Mouse (Mus musculus) lung, embryonic 16.5 days (tissue): ENCODE measurements around the gene Tmem9. TPM values are rescaled to one million over a fixed set of nuclear protein-coding genes. Genes with fewer than 3 reads are reported as not detected.
A peak's percentile ranks its signal among the peaks of the same experiment; 100 is the strongest.

Experiments
- ATAC-seq: fragments of 200-750 bp; cut with Nextera tagmentation; 2 replicates; pipeline ENCODE4 v1.8.0; 2017; ENCODE audit warnings: low read depth, mild to moderate bottlenecking, moderate library complexity
- H3K27ac ChIP-seq: fragments of 300-500 bp; sonication (generic); 2 replicates; pipeline ENCODE4 v1.5.1; 2014; ENCODE audit warnings: mild to moderate bottlenecking, control low read depth, low read length
- H3K27me3 ChIP-seq: fragments of 300-500 bp; sonication (generic); 2 replicates; pipeline ENCODE4 v1.6.1; 2014; ENCODE audit warnings: low read depth, low read length, mixed read lengths; ENCODE audit not compliant: control insufficient read depth, insufficient read depth
- H3K36me3 ChIP-seq: fragments of 300-500 bp; sonication (generic); 2 replicates; pipeline ENCODE4 v1.6.1; 2014; ENCODE audit warnings: low read length; ENCODE audit not compliant: control insufficient read depth, insufficient read depth
- H3K4me1 ChIP-seq: fragments of 300-500 bp; sonication (generic); replicated peaks from 2 replicates; pipeline ENCODE4 v1.6.1; 2014; ENCODE audit warnings: low read length, mixed read lengths; ENCODE audit not compliant: control insufficient read depth, insufficient read depth
- H3K4me2 ChIP-seq: fragments of 300-500 bp; sonication (generic); 2 replicates; pipeline ENCODE4 v1.6.1; 2014; ENCODE audit warnings: low read depth, low read length, control low read depth
- H3K4me3 ChIP-seq: fragments of 300-500 bp; sonication (generic); 2 replicates; pipeline ENCODE4 v1.5.1; 2014; ENCODE audit warnings: mild to moderate bottlenecking, low read length, control low read depth
- H3K9ac ChIP-seq: fragments of 300-500 bp; sonication (generic); 2 replicates; pipeline ENCODE4 v1.6.1; 2014; ENCODE audit warnings: low read length, control low read depth
- H3K9me3 ChIP-seq: fragments of 300-500 bp; sonication (generic); 2 replicates; pipeline ENCODE4 v1.6.1; 2016; ENCODE audit warnings: low read length; ENCODE audit not compliant: control insufficient read depth
- WGBS: fragments of 180-500 bp; shearing (Covaris S2); extraction: QIAGEN DNeasy Blood & Tissue Kit; methylation state at CpG from one replicate; pipeline ENCODE4 v1.1.7; 2014; 5-methylcytosine and 5-hydroxymethylcytosine counted together
- polyA plus RNA-seq: library from polyadenylated mRNA; unstranded; fragments of >200 nt; fragmentation: Nextera tagmentation; extraction: Ambion mirVana; gene quantifications from 2 replicates; pipeline ENCODE4 v1.2.1, GENCODE M21; 2015

Tmem9 gene
- polyA plus RNA-seq, 1 experiment from 2014 or later: 171 TPM

DNA sequence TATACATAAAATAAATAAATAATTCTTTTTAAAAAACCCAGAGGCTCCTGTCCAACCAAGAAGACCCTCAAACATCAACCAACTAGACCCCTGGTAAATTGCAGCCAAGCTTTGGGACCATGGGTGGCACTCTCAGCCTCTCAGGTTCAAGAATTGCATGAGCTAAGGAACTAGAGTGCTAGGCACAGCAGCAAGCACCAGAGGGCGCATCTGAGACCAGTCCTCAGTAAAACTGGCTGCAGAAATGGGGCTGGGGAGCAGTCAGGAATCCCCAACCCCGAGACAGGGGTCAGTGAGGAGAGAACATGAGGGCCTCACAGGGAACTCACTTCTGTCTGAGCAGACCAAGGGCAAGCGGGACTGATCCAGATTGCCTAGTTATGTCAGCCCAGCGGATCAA, 37.8 kb downstream of the Tmem9 start:
- Histone ChIP-seq H3K36me3 (no peaks in the 10 kb centered on the region), H3K27me3 (peaks cover 24% of the 10 kb centered on the region), H3K27ac (no peak overlapping the region), H3K4me3 (no peak overlapping the region), H3K9me3 (no peaks in the 10 kb centered on the region), H3K4me2 (no peak overlapping the region), H3K4me1 (peaks cover 8% of the 10 kb centered on the region), H3K9ac (no peak overlapping the region)
- peak; percentile 24; the same call in 1 of the 2 replicates for ATAC-seq
- 16% methylated on average over 4 of the region's 4 CpGs for WGBS

DNA sequence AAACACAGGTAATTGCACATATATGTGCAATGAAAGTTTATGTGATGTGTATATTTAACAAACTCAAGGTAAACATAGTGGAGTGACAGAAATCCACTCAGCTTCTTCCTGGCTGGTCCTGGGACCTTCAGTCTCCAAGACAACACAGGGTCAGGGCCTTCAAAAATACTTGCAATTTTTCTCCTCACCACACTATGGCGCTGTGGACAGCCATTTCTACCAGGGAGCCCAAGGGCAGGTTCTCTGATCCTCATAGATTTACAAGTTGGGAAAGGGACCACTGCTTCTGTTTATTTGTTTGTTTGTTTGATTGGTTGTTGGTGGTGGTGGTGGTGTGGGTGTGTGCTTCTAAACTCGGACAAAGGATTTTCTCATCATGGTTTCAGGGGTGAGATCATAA, 39.5 kb downstream of the Tmem9 start:
- 6% methylated on average over 2 of the region's 2 CpGs for WGBS
- Histone ChIP-seq H3K9ac (no peak overlapping the region), H3K9me3 (no peaks in the 10 kb centered on the region), H3K27ac (no peak overlapping the region), H3K27me3 (peaks cover 36% of the 10 kb centered on the region), H3K4me1 (peaks cover 7% of the 10 kb centered on the region; the same call in 1 of the 2 replicates), H3K4me2 (no peak overlapping the region), H3K4me3 (no peak overlapping the region), H3K36me3 (no peaks in the 10 kb centered on the region)
- no peak for ATAC-seq

GRCm38 (mm10) chr1:136047894-136048293, 39.9 kb downstream of the Tmem9 start:
- Histone ChIP-seq H3K4me1 (peaks cover 7% of the 10 kb centered on the region; the same call in 1 of the 2 replicates), H3K4me2 (no peak overlapping the region), H3K36me3 (no peaks in the 10 kb centered on the region), H3K4me3 (no peak overlapping the region), H3K27ac (no peak overlapping the region), H3K9me3 (no peaks in the 10 kb centered on the region), H3K9ac (no peak overlapping the region), H3K27me3 (peaks cover 39% of the 10 kb centered on the region)
- no peak for ATAC-seq
- WGBS: 64% methylated on average over 9 of the region's 9 CpGs

DNA sequence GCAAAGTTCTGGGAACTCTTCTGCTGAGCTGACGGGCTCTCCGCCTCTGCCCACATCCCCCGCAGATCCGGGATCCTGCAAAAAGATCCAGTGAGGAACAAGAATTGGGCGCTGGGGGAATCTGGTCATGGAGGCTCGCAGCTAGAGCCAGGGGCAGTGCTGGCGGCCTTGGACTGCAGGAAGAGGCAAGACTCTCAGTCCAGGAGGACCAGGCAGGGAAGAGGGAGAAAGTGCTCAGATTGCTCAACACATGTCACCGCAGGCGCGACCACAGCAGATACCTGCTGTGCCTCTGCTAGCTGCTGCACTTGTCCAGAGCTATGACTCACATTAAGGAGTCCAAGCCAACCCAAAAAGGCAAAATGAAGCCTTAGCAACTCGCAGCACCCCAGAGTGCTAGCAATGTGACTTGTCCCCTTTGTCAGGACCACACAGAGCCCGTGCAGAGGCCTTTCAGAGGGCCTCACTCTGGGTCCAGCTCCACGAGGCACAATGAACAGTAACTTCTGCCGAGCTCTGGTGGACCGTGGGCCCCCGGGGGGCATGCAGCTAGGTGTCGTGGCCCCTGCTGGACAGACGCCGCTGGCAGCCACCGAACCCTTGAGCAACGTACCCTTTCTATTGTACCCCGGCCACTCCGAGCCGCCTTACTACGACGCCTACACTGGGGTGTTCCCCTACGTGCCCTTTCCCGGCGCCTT, 42.5 kb downstream of the Tmem9 start, which contains the start of gene Ascl5:
TSS of gene Ascl5 (plus strand) at position 493 of the 701 bp plus-strand sequence.
- no peak for ATAC-seq
- H3K4me3 ChIP-seq: peak within 1 kb of the TSS; percentile 26
- WGBS: 19% methylated on average over 29 of the region's 29 CpGs

GRCm38 (mm10) chr1:136051013-136051315, 43.0 kb downstream of the Tmem9 start:
- peaks cover 39% of the 10 kb centered on the region for H3K27me3 ChIP-seq

More for the DNA sequence above, 42.5 kb downstream of the Tmem9 start, which contains the start of gene Ascl5:
- H3K27ac ChIP-seq: no peak within 1 kb of the TSS
- 0 out of 2 replicates have a peak within 1 kb of the TSS, but pooled peaks have one; percentile 23 for H3K9ac ChIP-seq
- H3K27me3 ChIP-seq: peaks cover 39% of the 10 kb centered on the region
- peak within 1 kb of the TSS; percentile 46 for H3K4me2 ChIP-seq
- no peaks in the 10 kb centered on the region for H3K9me3 ChIP-seq
- H3K4me1 ChIP-seq: peaks cover 10% of the 10 kb centered on the region; the same call in 1 of the 2 replicates
- H3K36me3 ChIP-seq: no peaks in the 10 kb centered on the region

GRCm38 (mm10) chr1:136051465-136051864, 43.5 kb downstream of the Tmem9 start:
- no peaks in the 10 kb centered on the region for H3K36me3 ChIP-seq
- peaks cover 39% of the 10 kb centered on the region for H3K27me3 ChIP-seq
- peaks cover 10% of the 10 kb centered on the region; the same call in 1 of the 2 replicates for H3K4me1 ChIP-seq
- H3K27ac ChIP-seq: no peak overlapping the region
- H3K9ac ChIP-seq: no peak overlapping the region
- peak overlapping the region; percentile 46; the same call in 1 of the 2 replicates for H3K4me2 ChIP-seq
- no peaks in the 10 kb centered on the region for H3K9me3 ChIP-seq
- H3K4me3 ChIP-seq: no peak overlapping the region; the same call in 1 of the 2 replicates
- WGBS: 0% methylated on average over 6 of the region's 6 CpGs
- ATAC-seq: peak; percentile 86

More at GRCm38 (mm10) chr1:136051013-136051315, 43.0 kb downstream of the Tmem9 start:
- no peaks in the 10 kb centered on the region for H3K36me3 ChIP-seq
- H3K27ac ChIP-seq: no peak overlapping the region
- peak overlapping the region; percentile 46 for H3K4me2 ChIP-seq
- H3K4me3 ChIP-seq: peak overlapping the region; percentile 26
- no peaks in the 10 kb centered on the region for H3K9me3 ChIP-seq
- ATAC-seq: peak; percentile 58
- WGBS: under 1% methylated on average over 35 of the region's 36 CpGs
- H3K9ac ChIP-seq: 0 out of 2 replicates have a peak overlapping the region, but pooled peaks have one; percentile 23
- H3K4me1 ChIP-seq: peaks cover 10% of the 10 kb centered on the region; the same call in 1 of the 2 replicates

GRCm38 (mm10) chr1:136052547-136052946, 44.6 kb downstream of the Tmem9 start, which contains the start of gene Cacna1s:
Gene Cacna1s, plus strand, starts transcription at chr1:136052750.
- Histone ChIP-seq H3K4me2 (no peak within 1 kb of the TSS), H3K27ac (no peak within 1 kb of the TSS), H3K36me3 (no peaks in the 10 kb centered on the region), H3K9ac (no peak within 1 kb of the TSS), H3K9me3 (no peaks in the 10 kb centered on the region), H3K4me3 (no peak within 1 kb of the TSS), H3K27me3 (peaks cover 37% of the 10 kb centered on the region), H3K4me1 (peaks cover 10% of the 10 kb centered on the region; the same call in 1 of the 2 replicates)
- WGBS: 57% methylated on average over 11 of the region's 11 CpGs
- no peak for ATAC-seq

- ATAC-seq: no peak
- Histone ChIP-seq H3K4me1 (peaks cover 9% of the 10 kb centered on the region; the same call in 1 of the 2 replicates), H3K27me3 (peaks cover 14% of the 10 kb centered on the region), H3K4me3 (no peak overlapping the region), H3K36me3 (no peaks in the 10 kb centered on the region), H3K9ac (no peak overlapping the region), H3K9me3 (no peaks in the 10 kb centered on the region), H3K4me2 (no peak overlapping the region), H3K27ac (no peak overlapping the region)
- 57% methylated on average over 3 of the region's 3 CpGs for WGBS
These were observed 47.8 kb downstream of the Tmem9 start for GRCm38 (mm10) chr1:136055771-136056170.

DNA sequence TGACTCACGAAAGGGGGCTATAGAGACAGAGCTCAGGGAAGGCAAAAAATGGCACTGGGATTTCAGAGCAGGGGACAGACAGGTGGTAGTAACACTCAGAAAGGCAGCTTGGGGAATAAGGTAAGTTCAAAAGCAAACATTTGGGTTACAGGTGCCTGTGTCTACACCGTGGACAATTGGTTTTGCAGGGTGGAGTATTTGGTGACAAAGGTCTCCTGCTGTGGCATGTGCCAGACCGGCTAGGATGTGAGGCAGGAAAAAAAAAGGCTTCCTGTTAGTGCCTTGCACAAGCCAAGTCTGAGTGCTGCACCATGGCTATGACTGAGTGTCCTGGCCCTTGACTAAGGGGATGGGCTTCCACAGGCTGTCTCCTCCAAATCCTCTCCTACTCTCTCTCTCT, 50.6 kb downstream of the Tmem9 start:
- no peaks in the 10 kb centered on the region for H3K36me3 ChIP-seq
- peaks cover 3% of the 10 kb centered on the region; the same call in 1 of the 2 replicates for H3K4me1 ChIP-seq
- 42% methylated on average over 3 of the region's 3 CpGs for WGBS
- no peak overlapping the region for H3K27ac ChIP-seq
- no peak overlapping the region for H3K9ac ChIP-seq
- no peaks in the 10 kb centered on the region for H3K9me3 ChIP-seq
- H3K27me3 ChIP-seq: no peaks in the 10 kb centered on the region
- H3K4me2 ChIP-seq: no peak overlapping the region
- ATAC-seq: no peak
- H3K4me3 ChIP-seq: no peak overlapping the region
